Mouse (Mus musculus) CD4-positive, CD25-positive, alpha-beta regulatory T cell, adult 4 months (primary cell): ENCODE data around the gene Crim1. TPM values are rescaled to one million over a fixed set of nuclear protein-coding genes. Genes with fewer than 3 reads are reported as not detected.

Experiments used
- ATAC-seq: one replicate; pipeline ENCODE4 v1.8.0; 2017
- polyA plus RNA-seq, 2 experiments: library from polyadenylated mRNA; unstranded; fragments of 100-300 nt; shearing (Covaris generic); gene quantifications; one replicate each; pipeline ENCODE4 v1.2.1; 2017

The Crim1 gene
- polyA plus RNA-seq, 2 experiments from 2014 or later, result 7.5 to 7.7 TPM

DNA sequence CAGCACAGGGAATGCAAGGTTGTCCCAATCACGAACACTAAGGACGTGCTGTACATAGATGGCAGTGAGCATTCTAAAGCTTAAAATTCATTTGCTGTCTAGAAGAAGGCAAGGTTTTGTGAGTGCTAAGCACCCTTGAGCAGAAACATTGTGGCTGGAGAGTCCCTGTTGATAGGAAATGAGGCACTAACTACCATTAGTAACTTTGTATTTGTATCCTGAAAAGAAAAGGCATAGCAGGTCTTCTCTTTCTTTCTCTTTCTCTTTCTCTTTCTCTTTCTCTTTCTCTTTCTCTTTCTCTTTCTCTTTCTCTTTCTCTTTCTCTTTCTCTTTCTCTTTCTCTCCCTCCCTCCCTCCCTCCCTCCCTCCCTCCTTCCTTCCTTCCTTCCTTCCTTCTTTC lies 53.5 kb downstream of the Crim1 start:
- peak; percentile 64 for ATAC-seq

DNA sequence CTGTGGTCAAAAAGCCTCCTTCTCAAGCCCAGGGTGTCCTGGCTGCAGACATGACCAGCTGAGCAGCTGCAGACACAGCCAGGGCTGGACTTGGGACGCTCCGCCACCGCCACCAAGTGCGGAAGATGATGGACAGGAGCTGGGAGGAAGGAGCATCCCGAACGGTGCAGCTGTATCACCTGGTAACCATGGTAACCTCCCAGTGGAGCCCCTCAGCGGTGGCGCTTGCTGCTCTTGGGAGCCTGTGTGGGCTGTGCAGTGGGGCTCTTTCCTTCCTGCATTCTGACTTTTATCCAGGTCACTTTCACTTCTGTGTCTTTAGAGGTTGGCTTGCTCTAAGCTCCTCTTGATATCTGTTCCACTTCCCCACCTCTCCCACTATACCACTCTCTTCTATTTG lies 54.2 kb downstream of the Crim1 start:
- no peak for ATAC-seq

DNA sequence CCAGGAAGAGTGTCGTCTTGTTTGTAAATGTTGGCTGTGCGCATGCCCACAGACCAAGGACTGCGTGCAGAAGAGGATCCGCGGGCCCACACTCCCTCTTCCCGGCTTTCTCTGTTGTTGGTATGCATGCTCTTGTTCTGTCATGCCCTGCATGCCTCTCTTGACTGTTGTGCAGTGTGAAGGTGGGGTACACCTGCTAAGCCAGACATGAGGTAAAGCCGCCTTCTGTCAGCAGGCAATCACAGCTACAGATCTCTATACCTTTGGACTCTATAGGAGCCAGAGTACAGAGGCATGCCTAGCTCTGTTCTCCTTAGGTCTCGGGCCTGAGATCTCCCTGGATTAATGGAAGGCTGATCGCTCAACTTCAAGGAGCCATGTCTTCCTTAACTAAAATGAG lies 55.7 kb downstream of the Crim1 start:
- no peak for ATAC-seq

DNA sequence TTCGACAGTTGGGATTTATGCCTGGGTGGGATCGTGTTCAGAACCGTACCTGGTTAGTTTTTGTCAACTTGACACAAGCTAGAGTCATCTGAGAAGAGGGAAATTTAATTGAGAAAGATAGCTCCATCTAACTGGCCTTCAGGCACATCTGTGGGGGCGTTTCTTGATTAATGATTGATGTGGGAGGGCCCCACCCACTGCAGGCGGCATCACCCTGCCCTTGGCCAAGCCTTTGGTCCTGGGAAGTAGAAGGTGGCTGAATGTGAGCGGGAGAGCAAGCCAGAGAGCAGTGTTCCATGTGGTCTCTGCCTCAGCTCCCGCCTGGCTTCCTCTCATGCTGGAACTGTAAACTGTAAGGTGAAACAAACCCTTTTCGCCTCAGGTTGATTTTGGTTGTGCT lies 56.5 kb downstream of the Crim1 start:
- no peak for ATAC-seq

DNA sequence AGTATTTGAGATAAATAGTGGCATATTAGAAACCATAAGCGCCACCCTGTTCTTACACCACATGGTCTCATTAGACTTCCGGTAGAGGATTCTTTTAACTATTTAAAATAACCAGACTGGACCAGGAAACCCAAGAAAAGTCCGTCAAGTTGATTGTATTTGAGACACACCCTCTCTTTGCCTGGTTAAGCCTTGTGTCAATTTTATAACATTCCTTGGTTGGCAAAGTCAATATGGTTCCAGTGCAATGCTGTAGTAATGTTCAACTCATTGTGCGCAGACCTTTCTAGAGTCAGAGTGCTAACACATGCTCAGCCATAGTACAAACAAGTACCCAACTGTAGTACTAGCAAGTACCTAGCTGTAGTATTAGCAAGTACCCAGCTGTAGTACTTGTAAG lies 61.6 kb downstream of the Crim1 start:
- ATAC-seq, result no peak

DNA sequence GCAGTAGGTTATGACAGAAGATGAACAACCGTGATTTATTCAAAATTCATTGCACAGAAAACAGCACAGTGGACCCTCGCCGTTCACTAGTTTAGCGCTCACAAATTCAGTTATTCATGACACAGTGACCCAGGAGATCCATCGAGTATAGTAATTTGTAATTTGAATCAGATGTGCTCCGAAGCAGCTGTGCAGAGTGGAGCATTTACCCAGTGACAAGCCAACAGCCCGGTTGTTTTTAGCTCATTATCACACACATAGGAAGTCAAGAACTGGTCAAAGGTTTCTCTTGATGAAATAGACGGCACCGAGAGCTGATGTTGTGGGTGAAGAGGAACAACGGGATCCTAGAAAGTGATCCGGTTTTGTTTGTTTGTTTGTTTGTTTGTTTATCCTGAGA lies 64.1 kb downstream of the Crim1 start:
- no peak for ATAC-seq

DNA sequence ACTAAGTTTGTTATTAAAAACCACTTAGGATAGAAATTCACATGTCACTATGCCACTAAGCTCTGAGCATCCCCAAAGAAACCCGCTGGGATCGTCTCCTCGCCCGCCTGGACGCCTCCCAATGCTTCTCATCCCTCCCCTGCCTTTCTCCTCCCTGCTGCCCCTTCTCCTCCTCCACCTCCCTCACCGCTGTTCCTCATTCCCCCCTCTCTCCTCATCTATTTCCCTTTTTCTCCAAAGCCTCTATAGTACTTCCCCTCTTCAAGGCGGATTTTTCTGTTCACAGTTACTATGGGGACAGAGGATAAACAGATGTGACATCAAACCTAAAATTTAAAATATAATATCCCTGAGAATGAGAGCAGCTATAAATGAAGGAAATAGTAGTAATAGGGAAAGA lies 65.1 kb downstream of the Crim1 start:
- no peak for ATAC-seq

DNA sequence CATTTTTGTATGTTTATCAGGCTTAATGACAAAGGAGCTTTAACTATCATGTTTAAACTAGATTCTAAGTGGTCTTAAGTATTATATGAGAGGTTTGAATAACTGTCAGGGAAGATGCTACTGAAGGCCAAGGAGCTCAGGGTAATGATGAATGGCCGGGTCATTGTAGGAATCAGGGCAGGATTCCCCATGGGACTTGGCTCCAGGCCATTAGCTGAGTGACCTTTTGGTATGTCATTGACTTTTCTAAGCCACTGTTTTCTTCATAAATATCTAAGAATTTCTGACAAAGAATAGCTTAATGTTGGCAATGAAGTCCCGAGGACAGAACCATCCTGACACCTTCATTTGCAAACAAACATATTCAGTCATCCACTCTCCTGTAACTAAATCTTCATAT lies 66.2 kb downstream of the Crim1 start:
- ATAC-seq, result no peak

DNA sequence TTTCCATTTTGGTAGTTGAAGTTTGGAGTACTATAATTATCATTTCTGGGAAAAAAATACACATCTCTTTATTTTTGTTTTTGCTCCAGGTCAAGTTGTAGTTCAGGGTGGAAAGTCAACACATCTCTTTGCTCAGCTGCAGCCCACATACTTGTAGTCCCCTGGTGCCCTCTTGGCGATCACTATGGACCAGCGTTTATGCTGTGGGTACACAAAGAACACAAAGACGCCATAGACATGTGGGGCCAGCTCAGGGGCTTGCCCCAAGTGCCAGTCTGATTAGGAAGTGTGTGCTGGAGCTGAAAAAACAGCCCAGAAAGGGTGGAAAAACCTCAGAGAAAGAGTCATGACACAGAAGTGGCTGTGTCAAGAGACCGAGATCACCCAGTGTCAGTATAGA lies 68.5 kb downstream of the Crim1 start:
- no peak for ATAC-seq

DNA sequence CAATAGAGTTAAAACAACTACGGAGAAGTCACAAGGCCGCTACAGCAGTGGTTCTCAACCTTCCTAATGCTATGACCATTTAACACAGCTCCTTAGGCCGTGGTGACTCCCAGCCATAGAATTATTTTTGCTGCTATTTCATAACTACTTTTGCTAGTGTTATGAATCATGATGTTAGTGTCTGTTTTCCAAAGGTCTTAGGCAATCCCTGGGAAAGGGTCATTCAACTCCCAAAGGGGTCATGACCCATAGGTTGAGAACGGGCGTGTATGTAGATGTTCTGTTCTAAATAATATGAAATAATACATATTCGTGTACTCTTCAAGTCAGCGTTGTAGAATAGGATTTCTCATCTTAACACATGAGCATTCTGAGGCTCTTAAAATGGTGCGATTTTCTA lies 69.3 kb downstream of the Crim1 start:
- ATAC-seq, result no peak

DNA sequence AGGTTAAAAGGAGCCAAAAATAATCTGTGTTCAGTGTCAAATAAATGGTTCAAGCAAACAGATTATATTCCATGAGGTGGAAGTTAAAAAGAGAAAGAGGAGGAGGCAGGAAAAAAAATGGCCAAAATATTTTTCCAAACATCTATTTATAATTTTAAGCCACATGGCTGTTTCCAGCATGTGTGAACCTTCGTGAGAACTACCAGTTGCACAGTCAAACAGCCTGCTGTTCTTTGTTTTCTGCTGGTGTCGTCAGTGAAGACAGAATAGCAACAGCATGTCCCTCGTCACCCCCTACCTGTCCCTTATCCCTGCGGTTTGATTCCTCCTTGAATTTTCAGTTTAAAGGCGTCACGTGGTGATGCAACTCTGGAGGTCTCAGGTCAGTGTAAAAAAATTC lies 70.0 kb downstream of the Crim1 start:
- no peak for ATAC-seq

DNA sequence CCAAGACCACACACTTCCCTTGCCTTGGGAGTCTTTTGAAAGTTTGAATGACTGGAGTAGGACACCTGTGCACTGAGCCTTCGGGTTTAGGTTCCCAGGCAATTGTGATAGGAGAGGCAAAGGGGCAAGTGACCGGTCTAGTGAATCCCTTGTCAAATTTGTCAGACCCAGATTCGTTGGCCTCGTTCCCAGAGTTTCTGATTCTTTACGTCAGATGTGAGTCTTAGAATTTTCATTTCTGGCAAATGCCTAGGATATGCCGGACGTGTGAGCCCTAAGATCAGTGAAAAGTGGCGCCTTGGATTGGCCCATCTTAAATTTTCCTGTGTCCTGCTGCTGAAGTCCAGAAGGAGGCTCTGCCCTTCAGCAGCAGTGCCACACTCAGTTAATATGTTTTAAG lies 71.7 kb downstream of the Crim1 start:
- no peak for ATAC-seq

DNA sequence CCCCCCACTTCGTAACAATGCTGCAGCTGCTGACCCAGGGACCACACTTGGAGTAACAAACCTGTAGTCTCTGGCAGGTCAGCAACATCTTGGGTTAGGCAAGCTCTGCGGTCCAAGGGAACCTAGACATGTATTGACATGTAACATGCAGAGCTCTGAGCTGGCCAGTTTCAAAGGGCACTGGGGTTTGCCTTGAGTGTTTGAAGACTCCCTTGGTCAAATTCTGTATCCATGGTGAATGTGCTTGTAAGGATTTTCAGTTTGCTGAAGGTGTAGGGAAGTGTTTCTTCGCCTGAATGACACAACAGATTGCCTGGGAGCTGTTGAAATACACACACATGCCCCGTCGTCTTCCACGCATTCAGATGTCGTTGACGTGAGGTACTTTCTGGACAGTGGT lies 72.1 kb downstream of the Crim1 start:
- no peak for ATAC-seq

DNA sequence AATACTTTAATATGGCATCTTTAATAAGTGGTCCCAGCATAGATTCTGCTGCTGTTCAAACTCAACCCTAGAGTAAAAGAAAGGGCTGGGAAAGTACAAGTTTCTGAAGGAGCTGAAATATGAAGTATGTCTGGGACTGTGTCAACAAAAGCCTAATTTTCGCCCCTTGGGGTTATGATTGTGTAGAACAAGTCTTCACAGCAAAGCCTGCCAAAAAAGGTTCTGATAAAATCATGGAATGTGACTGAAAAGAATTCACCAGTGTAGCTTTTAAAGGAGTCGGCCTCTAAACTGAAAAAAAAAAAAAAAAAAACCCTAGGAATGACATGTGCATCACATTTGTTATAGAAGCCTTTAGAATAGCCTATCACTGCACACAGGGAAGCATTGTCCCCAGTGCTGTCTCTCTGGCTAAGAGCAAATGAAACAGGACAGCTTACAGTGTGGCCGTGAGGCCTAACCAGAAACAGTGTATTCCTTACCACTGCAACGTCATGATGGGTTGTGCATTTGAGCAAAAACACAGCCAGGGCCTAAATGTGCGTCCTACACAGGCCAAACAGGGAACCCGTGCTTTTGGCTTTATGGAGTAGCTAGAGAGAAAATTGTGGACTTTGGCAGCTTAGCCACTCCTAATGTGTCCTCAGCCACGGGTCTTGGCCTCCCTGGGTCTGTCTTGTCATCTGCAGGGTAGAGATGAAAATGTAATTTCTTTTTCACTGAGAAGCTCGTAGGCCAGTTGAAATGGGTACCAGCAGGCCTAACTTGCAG lies 72.8 kb downstream of the Crim1 start:
- ATAC-seq, result no peak

DNA sequence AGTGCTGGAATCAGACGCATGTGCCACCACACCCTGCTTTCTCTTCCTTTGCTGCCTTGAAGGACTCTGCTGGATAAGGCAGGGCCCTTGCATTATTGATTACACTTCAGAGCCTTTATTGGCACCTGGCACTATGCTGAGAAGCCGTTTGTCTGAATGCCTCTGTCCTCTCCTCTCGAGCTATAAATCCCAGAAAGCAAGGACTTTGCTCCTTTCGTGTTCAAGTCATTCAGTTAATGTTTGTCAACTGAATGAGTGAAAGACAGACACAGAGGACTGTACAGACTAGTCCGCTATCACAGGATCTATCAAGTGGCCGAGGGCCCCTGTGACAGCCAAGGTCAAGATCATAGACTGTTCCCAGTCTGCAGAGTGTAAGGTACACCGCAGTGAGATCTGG lies 73.8 kb downstream of the Crim1 start:
- ATAC-seq, result no peak

DNA sequence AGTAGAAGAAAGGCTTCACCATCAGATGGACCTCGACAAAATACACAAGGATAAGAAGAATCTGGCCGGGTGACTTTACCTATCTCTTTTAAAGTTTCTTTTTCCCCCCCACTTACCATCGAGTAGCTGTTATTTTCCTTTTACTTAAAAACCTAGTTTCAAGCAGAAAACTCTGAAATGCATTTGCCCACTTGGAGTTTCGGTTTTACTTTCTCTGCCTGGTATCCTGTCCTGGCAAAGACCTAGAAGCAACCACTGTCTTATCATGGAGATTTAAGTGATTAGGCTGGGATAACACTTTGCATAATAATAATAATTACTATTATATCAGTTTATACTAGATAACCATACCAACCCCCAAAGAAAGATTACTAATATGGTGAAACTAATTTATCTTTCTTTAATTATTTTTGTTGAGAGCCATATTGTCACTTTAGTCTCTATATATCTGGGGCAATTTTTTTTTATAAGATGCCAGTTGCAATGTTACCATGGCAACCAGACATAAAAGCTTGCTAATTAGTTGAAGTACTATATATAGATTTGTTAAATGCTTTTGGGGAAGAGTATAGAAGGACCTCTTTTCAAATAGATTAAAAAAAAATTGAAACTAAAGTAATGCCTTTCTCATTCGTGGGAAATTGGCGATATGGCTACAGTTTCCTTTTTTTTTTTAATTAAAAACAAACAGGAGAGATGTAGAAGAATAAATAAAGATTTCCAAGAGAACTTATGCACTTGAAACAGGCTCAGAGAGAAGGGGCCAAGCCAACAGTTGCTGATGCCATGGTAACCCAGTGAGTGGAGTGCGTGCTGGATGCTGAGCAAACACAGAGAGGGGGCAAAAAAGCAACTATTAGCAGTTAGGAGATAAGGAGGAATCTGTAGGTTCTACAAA lies 74.8 kb downstream of the Crim1 start:
- peak; percentile 68 for ATAC-seq

DNA sequence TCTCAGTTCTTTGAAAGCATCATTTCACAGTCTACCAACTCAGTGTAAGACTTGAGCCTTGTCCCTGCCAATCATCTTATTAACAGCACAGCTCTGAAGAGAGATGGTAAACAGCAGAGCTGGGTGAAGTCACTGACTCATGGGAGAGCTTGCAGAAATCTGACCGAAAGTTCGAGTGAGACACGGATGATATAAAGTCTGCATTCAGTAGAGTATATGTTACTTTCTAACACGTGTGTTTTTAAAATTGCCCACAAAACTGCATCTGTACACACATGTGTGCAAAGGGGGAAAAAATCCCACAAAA lies 75.4 kb downstream of the Crim1 start:
- ATAC-seq, result no peak

DNA sequence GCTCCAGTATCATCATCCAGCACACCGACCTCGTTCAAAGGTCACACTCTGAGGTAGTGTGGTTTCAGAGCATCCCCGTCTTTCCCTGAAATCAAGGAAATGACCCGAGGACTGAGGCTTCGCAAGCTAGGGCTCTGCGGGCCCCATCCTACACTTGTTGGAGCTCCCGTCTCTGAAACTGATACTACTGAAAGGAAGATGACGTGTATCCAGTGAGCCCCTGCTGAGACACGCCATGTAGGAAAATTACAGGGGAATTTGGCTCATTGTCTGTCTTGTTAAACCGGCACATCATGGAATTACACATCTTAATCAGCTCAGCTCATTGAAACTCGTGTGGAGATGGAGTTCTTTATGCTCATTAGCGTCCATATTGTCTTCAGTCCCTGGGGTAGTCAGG lies 79.1 kb downstream of the Crim1 start:
- ATAC-seq, result no peak

DNA sequence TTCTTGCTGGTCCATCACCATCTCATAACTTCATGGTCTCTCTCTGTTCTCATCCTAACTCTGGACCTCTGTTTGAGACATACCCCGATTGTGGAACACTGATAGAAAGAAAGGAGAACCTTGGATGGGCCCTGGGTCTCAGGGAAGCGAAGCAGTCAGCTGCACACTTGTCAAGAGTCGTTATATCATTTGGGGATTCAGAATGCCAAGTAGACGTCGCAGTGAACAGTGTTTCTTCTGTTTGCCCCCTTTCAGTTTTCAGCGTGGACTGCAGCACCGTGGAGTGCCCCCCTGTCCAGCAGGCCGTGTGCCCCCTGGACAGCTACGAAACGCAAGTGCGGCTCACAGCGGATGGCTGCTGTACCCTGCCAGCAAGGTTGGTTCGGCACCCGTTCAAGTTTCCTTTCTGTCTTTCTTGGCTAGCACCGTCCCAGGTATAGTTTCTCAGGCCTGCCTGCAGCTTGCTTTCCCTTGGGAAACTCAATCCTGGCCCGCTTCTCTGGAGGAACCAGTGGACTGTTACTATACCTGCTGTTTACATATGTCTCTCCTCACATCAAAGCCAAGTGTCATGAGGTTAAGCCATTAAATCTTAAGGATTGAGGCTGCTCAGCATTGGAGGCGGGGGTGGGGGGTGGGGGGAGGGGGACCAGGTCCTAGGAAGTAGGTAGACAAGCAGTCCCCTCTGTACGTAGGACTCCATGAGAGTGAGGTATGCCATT lies 81.1 kb downstream of the Crim1 start:
- ATAC-seq, result no peak

DNA sequence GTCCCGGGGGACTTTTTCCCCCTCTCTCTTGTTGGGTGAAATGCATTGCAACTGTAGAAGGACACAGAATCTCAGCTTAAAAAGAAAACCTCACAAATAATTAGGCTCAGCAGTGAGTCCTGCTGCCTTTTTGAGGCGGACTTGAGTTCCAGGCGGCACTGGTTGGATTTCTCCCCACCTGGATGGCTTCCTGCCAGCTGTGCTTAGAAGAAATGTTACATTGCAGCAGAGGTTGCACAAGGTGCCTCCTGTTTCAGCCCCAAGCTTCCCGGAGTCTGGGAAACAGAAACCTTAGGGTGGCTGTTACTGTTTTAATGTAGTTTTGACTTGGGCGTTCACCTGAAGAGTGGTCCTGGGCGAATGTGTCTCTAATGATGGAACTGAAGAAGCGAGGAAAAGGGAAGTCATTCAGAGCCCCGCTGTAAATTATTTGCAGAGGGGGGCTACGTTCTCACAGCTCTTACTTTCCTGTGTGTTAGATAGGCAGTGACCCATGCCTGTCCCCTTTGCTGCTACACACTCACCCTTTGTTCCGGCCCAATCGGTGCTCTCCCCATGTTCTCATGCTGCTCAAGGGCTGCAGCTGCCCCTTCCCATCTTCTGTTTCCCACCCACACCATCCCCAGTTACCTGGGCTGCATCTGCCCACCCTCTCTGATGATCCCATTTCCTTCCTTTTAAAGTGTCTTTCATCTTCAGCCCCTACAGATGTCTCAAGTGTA lies 83.4 kb downstream of the Crim1 start:
- no peak for ATAC-seq

DNA sequence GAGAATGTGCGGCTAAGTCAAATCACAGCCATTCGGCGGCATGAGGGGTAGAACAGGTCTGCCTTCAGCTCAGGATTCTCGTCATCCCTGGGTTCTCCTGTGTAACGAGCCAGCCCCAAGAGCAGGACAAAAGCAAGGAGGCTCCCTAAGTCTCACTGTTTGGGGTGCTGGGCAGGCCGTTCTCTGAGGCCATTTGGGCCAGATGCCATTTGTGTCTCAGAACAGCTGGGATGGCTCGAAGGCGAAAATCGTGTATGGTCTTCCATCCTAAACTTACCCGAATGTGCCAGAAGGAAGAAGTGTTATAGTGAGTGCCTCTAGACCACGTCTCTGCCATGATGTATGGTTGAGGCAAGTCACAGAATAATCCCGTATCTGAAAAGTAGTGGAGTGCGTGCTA lies 86.0 kb downstream of the Crim1 start:
- no peak for ATAC-seq

DNA sequence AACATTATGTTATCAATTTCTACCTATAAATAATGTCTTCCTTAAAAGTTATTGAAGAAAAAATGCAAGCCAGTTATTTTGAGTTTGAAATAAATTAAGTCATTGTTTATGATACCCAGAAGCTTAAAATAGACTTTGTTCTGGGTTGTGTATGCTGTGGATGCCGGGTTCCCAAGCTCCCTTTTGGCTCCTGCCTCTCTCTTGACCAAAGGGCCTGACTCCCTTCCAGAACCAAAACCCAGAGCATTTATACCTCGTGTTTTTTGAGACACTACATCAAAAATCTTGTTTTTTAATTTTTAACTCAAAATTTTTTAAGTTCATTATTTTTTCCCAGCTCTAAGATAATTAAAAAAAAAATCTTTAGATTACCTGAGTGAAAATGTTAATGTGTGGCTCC lies 87.3 kb downstream of the Crim1 start:
- ATAC-seq, result no peak
